Mouse (Mus musculus) liver, embryonic 16.5 days (tissue): Measurements from ENCODE around the gene Ppp2r3a. TPM values are rescaled to one million over a fixed set of nuclear protein-coding genes. Genes with fewer than 3 reads are reported as not detected.

Experiments used
- ATAC-seq: fragments of 200-750 bp; cut with Nextera tagmentation; 2 replicates; pipeline ENCODE4 v1.8.0; 2017; ENCODE audit warnings: low read depth, mild to moderate bottlenecking, moderate number of reproducible peaks, moderate library complexity
- H3K27ac ChIP-seq: fragments of 300-500 bp; sonication (generic); 2 replicates; pipeline ENCODE4 v1.5.1; 2014; ENCODE audit warnings: mild to moderate bottlenecking, low read length
- H3K27me3 ChIP-seq: fragments of 300-500 bp; sonication (generic); 2 replicates; pipeline ENCODE4 v1.6.1; 2014; ENCODE audit warnings: low read depth, low read length, mixed read lengths; ENCODE audit not compliant: control insufficient read depth, insufficient read depth
- H3K36me3 ChIP-seq: fragments of 300-500 bp; sonication (generic); 2 replicates; pipeline ENCODE4 v1.6.1; 2014; ENCODE audit warnings: mild to moderate bottlenecking; ENCODE audit not compliant: control insufficient read depth, insufficient read depth
- H3K4me1 ChIP-seq: fragments of 300-500 bp; sonication (generic); 2 replicates; pipeline ENCODE4 v1.6.1; 2014; ENCODE audit warnings: low read depth, low read length, mixed read lengths; ENCODE audit not compliant: control insufficient read depth
- H3K4me2 ChIP-seq: fragments of 300-500 bp; sonication (generic); 2 replicates; pipeline ENCODE4 v1.6.1; 2014; ENCODE audit warnings: low read depth, low read length, mixed read lengths
- H3K4me3 ChIP-seq: fragments of 300-500 bp; sonication (generic); 2 replicates; pipeline ENCODE4 v1.5.1; 2014; ENCODE audit warnings: low read depth, mild to moderate bottlenecking, low read length
- H3K9ac ChIP-seq: fragments of 300-500 bp; sonication (generic); 2 replicates; pipeline ENCODE4 v1.6.1; 2014; ENCODE audit warnings: low read depth, low read length
- H3K9me3 ChIP-seq: fragments of 300-500 bp; sonication (generic); replicated peaks from 2 replicates; pipeline ENCODE4 v1.6.1; 2016; ENCODE audit warnings: low read length; ENCODE audit not compliant: control insufficient read depth
- WGBS: fragments of 180-500 bp; shearing (Covaris S2); extraction: QIAGEN DNeasy Blood & Tissue Kit; methylation state at CpG from one replicate; pipeline ENCODE4 v1.1.7; 2014; ENCODE audit not compliant: insufficient replicate concordance; 5-methylcytosine and 5-hydroxymethylcytosine counted together
- polyA plus RNA-seq: library from polyadenylated mRNA; unstranded; fragments of >200 nt; fragmentation: Nextera tagmentation; extraction: Ambion mirVana; gene quantifications from 2 replicates; pipeline ENCODE4 v1.2.1, GENCODE M21; 2015

Ppp2r3a gene
- polyA plus RNA-seq, 1 experiment from 2014 or later, result 4.5 TPM

GRCm38 (mm10) chr9:101160092-101160491, 91.5 kb downstream of the Ppp2r3a start:
- Histone ChIP-seq H3K27ac (no peak overlapping the region), H3K4me3 (no peak overlapping the region), H3K36me3 (no peaks in the 10 kb centered on the region), H3K9me3 (no peaks in the 10 kb centered on the region), H3K4me2 (no peak overlapping the region), H3K4me1 (no peaks in the 10 kb centered on the region), H3K27me3 (no peaks in the 10 kb centered on the region), H3K9ac (no peak overlapping the region)
- WGBS, result 53% methylated on average over 5 of the region's 5 CpGs
- ATAC-seq, result no peak

GRCm38 (mm10) chr9:101159431-101159830, 92.2 kb downstream of the Ppp2r3a start:
- Histone ChIP-seq H3K36me3 (no peaks in the 10 kb centered on the region), H3K4me1 (no peaks in the 10 kb centered on the region), H3K9me3 (no peaks in the 10 kb centered on the region), H3K4me2 (no peak overlapping the region), H3K27me3 (no peaks in the 10 kb centered on the region), H3K27ac (no peak overlapping the region), H3K9ac (no peak overlapping the region), H3K4me3 (no peak overlapping the region)
- no peak for ATAC-seq
- WGBS, result 73% methylated on average over 1 of the region's 1 CpGs

GRCm38 (mm10) chr9:101152872-101153271, 98.7 kb downstream of the Ppp2r3a start:
- H3K27me3 ChIP-seq, result no peaks in the 10 kb centered on the region
- 63% methylated on average over 5 of the region's 5 CpGs for WGBS
- ATAC-seq, result no peak
- no peak overlapping the region for H3K27ac ChIP-seq
- H3K36me3 ChIP-seq, result no peaks in the 10 kb centered on the region
- no peak overlapping the region for H3K4me2 ChIP-seq
- H3K9me3 ChIP-seq, result no peaks in the 10 kb centered on the region
- H3K4me3 ChIP-seq, result no peak overlapping the region
- H3K4me1 ChIP-seq, result no peaks in the 10 kb centered on the region
- no peak overlapping the region for H3K9ac ChIP-seq

- Histone ChIP-seq H3K9me3 (no peaks in the 10 kb centered on the region), H3K4me3 (no peak overlapping the region), H3K27ac (no peak overlapping the region), H3K4me2 (no peak overlapping the region), H3K36me3 (no peaks in the 10 kb centered on the region), H3K27me3 (no peaks in the 10 kb centered on the region), H3K4me1 (no peaks in the 10 kb centered on the region), H3K9ac (no peak overlapping the region)
- WGBS, result 75% methylated on average over 4 of the region's 4 CpGs
- no peak for ATAC-seq
Observed at GRCm38 (mm10) chr9:101143635-101144034, 108.0 kb downstream of the Ppp2r3a start.

- no peaks in the 10 kb centered on the region for H3K9me3 ChIP-seq
- no peak overlapping the region for H3K9ac ChIP-seq
- no peak overlapping the region for H3K4me2 ChIP-seq
- H3K4me1 ChIP-seq, result peaks cover 4% of the 10 kb centered on the region; the same call in 1 of the 2 replicates
- H3K27me3 ChIP-seq, result no peaks in the 10 kb centered on the region
- WGBS, result 31% methylated on average over 8 of the region's 8 CpGs
- H3K36me3 ChIP-seq, result no peaks in the 10 kb centered on the region; the same call in 1 of the 2 replicates
- no peak overlapping the region for H3K4me3 ChIP-seq
- no peak overlapping the region for H3K27ac ChIP-seq
- ATAC-seq, result peak; percentile 65
Observed at GRCm38 (mm10) chr9:101114182-101114884, 137.3 kb downstream of the Ppp2r3a start.

- Histone ChIP-seq H3K4me2 (no peak overlapping the region), H3K9ac (no peak overlapping the region), H3K9me3 (no peaks in the 10 kb centered on the region), H3K36me3 (no peaks in the 10 kb centered on the region; the same call in 1 of the 2 replicates), H3K4me3 (no peak overlapping the region), H3K27me3 (no peaks in the 10 kb centered on the region), H3K27ac (no peak overlapping the region), H3K4me1 (peaks cover 4% of the 10 kb centered on the region; the same call in 1 of the 2 replicates)
- no peak for ATAC-seq
- 86% methylated on average over 4 of the region's 4 CpGs for WGBS
Observed at GRCm38 (mm10) chr9:101113317-101113716, 138.3 kb downstream of the Ppp2r3a start.

- H3K4me1 ChIP-seq, result peaks cover 4% of the 10 kb centered on the region; the same call in 1 of the 2 replicates
- H3K36me3 ChIP-seq, result peaks cover 3% of the 10 kb centered on the region; the same call in 1 of the 2 replicates
- peak; percentile 58; the same call in 1 of the 2 replicates for ATAC-seq
- H3K9me3 ChIP-seq, result no peaks in the 10 kb centered on the region
- no peak overlapping the region for H3K4me2 ChIP-seq
- H3K27me3 ChIP-seq, result no peaks in the 10 kb centered on the region
- no peak overlapping the region for H3K9ac ChIP-seq
- 61% methylated on average over 3 of the region's 3 CpGs for WGBS
- no peak overlapping the region for H3K4me3 ChIP-seq
- H3K27ac ChIP-seq, result no peak overlapping the region
Observed at GRCm38 (mm10) chr9:101110013-101110412, 141.6 kb downstream of the Ppp2r3a start.

GRCm38 (mm10) chr9:101107386-101107785, 144.2 kb downstream of the Ppp2r3a start:
- Histone ChIP-seq H3K9ac (no peak overlapping the region), H3K27ac (no peak overlapping the region), H3K27me3 (no peaks in the 10 kb centered on the region), H3K9me3 (no peaks in the 10 kb centered on the region), H3K4me1 (no peaks in the 10 kb centered on the region; the same call in 1 of the 2 replicates), H3K36me3 (peaks cover 6% of the 10 kb centered on the region), H3K4me3 (no peak overlapping the region), H3K4me2 (no peak overlapping the region)
- ATAC-seq, result no peak
- 74% methylated on average over 3 of the region's 3 CpGs for WGBS

GRCm38 (mm10) chr9:101105735-101106134, 145.9 kb downstream of the Ppp2r3a start:
- ATAC-seq, result no peak

More at GRCm38 (mm10) chr9:101105735-101106134, 145.9 kb downstream of the Ppp2r3a start:
- no peaks in the 10 kb centered on the region; the same call in 1 of the 2 replicates for H3K4me1 ChIP-seq
- H3K9me3 ChIP-seq, result no peaks in the 10 kb centered on the region
- peaks cover 19% of the 10 kb centered on the region for H3K36me3 ChIP-seq
- no peak overlapping the region for H3K4me3 ChIP-seq
- H3K9ac ChIP-seq, result no peak overlapping the region
- 85% methylated on average over 6 of the region's 6 CpGs for WGBS
- H3K27ac ChIP-seq, result no peak overlapping the region
- H3K4me2 ChIP-seq, result no peak overlapping the region
- no peaks in the 10 kb centered on the region for H3K27me3 ChIP-seq
